Mouse (Mus musculus): ENCODE measurements at regions not wholly inside any gene's neighbourhood (a gene's known extent, or its start where the extent isn't known, plus 50 kb on each side); places are given as distances from the start of the nearest gene placed in this dataset.

DNA sequence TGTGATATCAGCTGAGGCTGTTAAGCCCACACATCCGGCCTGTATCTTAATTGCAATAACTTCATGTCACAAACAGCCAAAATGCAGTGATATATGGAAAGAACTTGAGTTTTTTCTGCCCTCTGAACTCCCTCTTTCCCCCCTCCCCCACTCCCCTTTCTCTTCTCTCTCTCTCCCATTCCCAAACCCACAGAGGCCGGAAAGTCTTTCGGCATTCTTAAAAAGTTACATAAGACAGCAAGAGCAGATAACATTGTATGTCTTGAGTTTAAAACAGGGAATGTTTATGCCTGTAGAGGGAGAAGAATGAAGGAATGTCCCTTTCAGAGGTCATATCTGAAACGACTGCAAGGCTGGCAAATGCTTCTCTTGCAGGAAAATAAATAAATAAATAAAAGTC, 154.3 kb upstream of the Phactr1 start:
- H3K4me3 ChIP-seq (ENCODE audit: insufficient read depth, low read depth, low read length): no peak overlapping the region
- no peaks in the 10 kb centered on the region for H3K79me2 ChIP-seq (ENCODE audit: control insufficient read depth, insufficient read depth, low read length)
- TF ChIP-seq POLR2A (IDR thresholded peaks at IDR 0.05; ENCODE audit: extremely low read depth, insufficient read depth, low read length) (no peak), CTCF (IDR thresholded peaks at IDR 0.05; ENCODE audit: low read depth, low read length) (no peak)
- H3K9ac ChIP-seq (ENCODE audit: low read depth, low read length): no peak overlapping the region
- H3K27ac ChIP-seq (replicated peaks; ENCODE audit: insufficient read depth, low read depth, low read length): no peak overlapping the region
- 35% methylated on average over 4 of the region's 4 CpGs for WGBS
- H3K36me3 ChIP-seq (ENCODE audit: control insufficient read depth, insufficient read depth, low read length): no peaks in the 10 kb centered on the region
- DNase-seq (ENCODE audit: extremely low read depth, low read depth, low spot score): peak; percentile 23
- no peaks in the 10 kb centered on the region for H3K27me3 ChIP-seq (ENCODE audit: control insufficient read depth, insufficient read depth, low read length)
- no peaks in the 10 kb centered on the region; the same call in 1 of the 2 replicates for H3K4me1 ChIP-seq (ENCODE audit: control insufficient read depth, insufficient read depth, low read length)

DNA sequence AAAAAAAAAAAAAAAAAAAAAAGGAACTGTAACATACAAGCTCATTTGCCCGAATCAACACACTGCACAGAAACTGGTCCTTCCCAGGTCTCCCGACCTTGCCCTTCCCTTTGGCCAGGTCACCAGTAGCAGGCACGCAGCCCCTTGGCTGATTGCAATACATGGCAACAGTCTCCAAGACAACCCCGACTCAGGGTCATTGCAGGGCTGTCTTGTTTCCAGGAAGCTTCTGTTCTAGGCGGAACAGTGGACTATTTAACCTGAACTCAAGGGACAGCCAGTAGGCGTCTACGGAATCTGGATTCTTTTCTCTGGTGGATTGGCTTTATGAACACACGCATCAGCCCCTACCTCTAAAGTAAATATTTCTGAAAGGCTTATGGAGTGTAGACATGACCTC, 153.5 kb upstream of the Phactr1 start:
- Histone ChIP-seq H3K36me3 (ENCODE audit: control insufficient read depth, insufficient read depth, low read length) (no peaks in the 10 kb centered on the region), H3K4me3 (ENCODE audit: insufficient read depth, low read depth, low read length) (no peak overlapping the region), H3K9ac (ENCODE audit: low read depth, low read length) (no peak overlapping the region), H3K27ac (replicated peaks; ENCODE audit: insufficient read depth, low read depth, low read length) (no peak overlapping the region), H3K4me1 (ENCODE audit: control insufficient read depth, insufficient read depth, low read length) (no peaks in the 10 kb centered on the region; the same call in 1 of the 2 replicates), H3K79me2 (ENCODE audit: control insufficient read depth, insufficient read depth, low read length) (no peaks in the 10 kb centered on the region), H3K27me3 (ENCODE audit: control insufficient read depth, insufficient read depth, low read length) (no peaks in the 10 kb centered on the region)
- peak; percentile 40 for DNase-seq (ENCODE audit: extremely low read depth, low read depth, low spot score)
- TF ChIP-seq CTCF (IDR thresholded peaks at IDR 0.05; ENCODE audit: low read depth, low read length) (no peak), POLR2A (IDR thresholded peaks at IDR 0.05; ENCODE audit: extremely low read depth, insufficient read depth, low read length) (no peak)
- WGBS: 18% methylated on average over 8 of the region's 8 CpGs

DNA sequence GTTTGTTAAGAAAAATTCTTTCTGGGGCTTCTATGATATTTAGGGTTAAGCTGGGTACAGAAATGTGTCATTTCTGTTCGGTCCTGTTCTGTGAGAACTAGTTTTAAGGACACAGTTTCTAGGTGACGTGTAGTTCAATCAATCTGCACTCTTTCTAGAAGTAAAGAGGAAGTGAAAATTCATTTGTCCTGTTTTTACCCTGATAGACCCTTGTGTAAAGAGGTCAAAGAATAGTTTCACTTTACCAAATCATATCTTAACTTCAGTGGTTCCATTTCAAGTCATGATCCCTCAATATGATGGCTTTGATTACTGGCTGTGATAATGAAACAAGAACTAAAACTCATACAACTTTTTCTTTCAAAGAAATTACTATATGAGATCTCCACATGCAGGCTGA, 152.3 kb upstream of the Phactr1 start:
- Histone ChIP-seq H3K79me2 (ENCODE audit: control insufficient read depth, insufficient read depth, low read length) (no peaks in the 10 kb centered on the region), H3K4me1 (ENCODE audit: control insufficient read depth, insufficient read depth, low read length) (no peaks in the 10 kb centered on the region; the same call in 1 of the 2 replicates), H3K9ac (ENCODE audit: low read depth, low read length) (no peak overlapping the region), H3K36me3 (ENCODE audit: control insufficient read depth, insufficient read depth, low read length) (no peaks in the 10 kb centered on the region), H3K27ac (replicated peaks; ENCODE audit: insufficient read depth, low read depth, low read length) (no peak overlapping the region), H3K27me3 (ENCODE audit: control insufficient read depth, insufficient read depth, low read length) (no peaks in the 10 kb centered on the region), H3K4me3 (ENCODE audit: insufficient read depth, low read depth, low read length) (no peak overlapping the region)
- 76% methylated on average over 2 of the region's 2 CpGs for WGBS
- peak; percentile 44 for DNase-seq (ENCODE audit: extremely low read depth, low read depth, low spot score)
- TF ChIP-seq CTCF (IDR thresholded peaks at IDR 0.05; ENCODE audit: low read depth, low read length) (no peak), POLR2A (IDR thresholded peaks at IDR 0.05; ENCODE audit: extremely low read depth, insufficient read depth, low read length) (no peak)

DNA sequence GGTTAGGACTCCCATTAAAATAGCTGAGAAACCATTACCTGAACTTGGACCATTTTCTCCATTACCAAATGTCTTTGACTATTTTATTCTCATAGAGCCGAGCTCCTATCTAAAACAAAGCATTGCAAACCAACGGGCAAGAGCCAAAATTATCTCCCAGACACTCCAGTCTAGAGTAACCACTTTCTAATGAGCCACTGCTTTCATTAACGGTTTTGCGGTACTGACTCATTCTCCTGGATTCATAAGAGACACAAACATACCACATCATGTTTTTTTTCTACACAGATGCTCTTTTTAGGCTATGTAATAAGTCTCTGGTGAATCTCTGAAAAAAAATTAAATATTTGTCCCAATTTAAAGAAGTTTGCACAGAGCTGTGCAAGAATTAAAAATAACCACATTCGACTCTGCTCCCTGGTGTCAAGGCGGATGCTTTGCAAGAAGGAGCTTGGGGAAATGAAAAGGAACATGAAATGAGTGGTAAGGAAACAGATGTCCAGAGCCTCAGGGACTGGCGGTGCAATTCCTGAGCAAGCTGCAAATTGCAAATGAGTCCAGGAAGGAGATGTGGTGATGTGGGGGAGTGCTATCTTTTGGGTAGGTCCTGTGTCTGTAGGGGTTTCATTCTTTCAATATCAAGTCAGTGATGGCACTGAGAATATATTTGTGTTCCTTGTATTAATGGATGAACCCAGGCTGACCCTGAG, 143.8 kb upstream of the Phactr1 start:
- 71% methylated on average over 7 of the region's 7 CpGs for WGBS
- no peak overlapping the region for H3K9ac ChIP-seq (ENCODE audit: low read depth, low read length)
- H3K36me3 ChIP-seq (ENCODE audit: control insufficient read depth, insufficient read depth, low read length): no peaks in the 10 kb centered on the region
- H3K79me2 ChIP-seq (ENCODE audit: control insufficient read depth, insufficient read depth, low read length): no peaks in the 10 kb centered on the region
- no peaks in the 10 kb centered on the region for H3K27me3 ChIP-seq (ENCODE audit: control insufficient read depth, insufficient read depth, low read length)
- H3K4me1 ChIP-seq (ENCODE audit: control insufficient read depth, insufficient read depth, low read length): no peaks in the 10 kb centered on the region
- TF ChIP-seq CTCF (IDR thresholded peaks at IDR 0.05; ENCODE audit: low read depth, low read length) (no peak), POLR2A (IDR thresholded peaks at IDR 0.05; ENCODE audit: extremely low read depth, insufficient read depth, low read length) (no peak)
- no peak for DNase-seq (ENCODE audit: extremely low read depth, low read depth, low spot score)
- no peak overlapping the region for H3K4me3 ChIP-seq (ENCODE audit: insufficient read depth, low read depth, low read length)
- no peak overlapping the region for H3K27ac ChIP-seq (replicated peaks; ENCODE audit: insufficient read depth, low read depth, low read length)

DNA sequence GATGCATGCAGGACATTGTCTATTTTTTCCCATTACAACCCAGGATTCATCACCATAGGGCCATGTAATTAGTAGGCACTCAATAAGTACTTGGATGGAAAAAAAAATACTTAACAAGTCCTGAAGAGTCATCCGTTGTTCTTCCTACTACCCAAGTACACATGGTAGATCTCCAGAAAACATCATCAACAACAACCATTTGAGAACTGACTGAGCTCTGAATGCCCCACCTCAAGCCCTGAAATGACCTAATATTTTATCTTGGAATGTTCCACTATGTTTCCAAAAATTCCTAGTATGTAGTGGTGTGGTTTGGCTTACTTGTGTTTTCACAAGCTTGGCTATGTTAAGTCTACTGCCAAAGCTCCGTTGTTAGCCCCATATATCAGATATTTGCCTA, 142.4 kb upstream of the Phactr1 start:
- DNase-seq (ENCODE audit: extremely low read depth, low read depth, low spot score): no peak
- no peak overlapping the region for H3K27ac ChIP-seq (replicated peaks; ENCODE audit: insufficient read depth, low read depth, low read length)
- H3K36me3 ChIP-seq (ENCODE audit: control insufficient read depth, insufficient read depth, low read length): no peaks in the 10 kb centered on the region
- no peak overlapping the region for H3K4me3 ChIP-seq (ENCODE audit: insufficient read depth, low read depth, low read length)
- no peaks in the 10 kb centered on the region for H3K79me2 ChIP-seq (ENCODE audit: control insufficient read depth, insufficient read depth, low read length)
- H3K4me1 ChIP-seq (ENCODE audit: control insufficient read depth, insufficient read depth, low read length): no peaks in the 10 kb centered on the region
- H3K27me3 ChIP-seq (ENCODE audit: control insufficient read depth, insufficient read depth, low read length): no peaks in the 10 kb centered on the region
- 78% methylated on average over 2 of the region's 2 CpGs for WGBS
- no peak overlapping the region for H3K9ac ChIP-seq (ENCODE audit: low read depth, low read length)
- TF ChIP-seq POLR2A (IDR thresholded peaks at IDR 0.05; ENCODE audit: extremely low read depth, insufficient read depth, low read length) (no peak), CTCF (IDR thresholded peaks at IDR 0.05; ENCODE audit: low read depth, low read length) (no peak)

DNA sequence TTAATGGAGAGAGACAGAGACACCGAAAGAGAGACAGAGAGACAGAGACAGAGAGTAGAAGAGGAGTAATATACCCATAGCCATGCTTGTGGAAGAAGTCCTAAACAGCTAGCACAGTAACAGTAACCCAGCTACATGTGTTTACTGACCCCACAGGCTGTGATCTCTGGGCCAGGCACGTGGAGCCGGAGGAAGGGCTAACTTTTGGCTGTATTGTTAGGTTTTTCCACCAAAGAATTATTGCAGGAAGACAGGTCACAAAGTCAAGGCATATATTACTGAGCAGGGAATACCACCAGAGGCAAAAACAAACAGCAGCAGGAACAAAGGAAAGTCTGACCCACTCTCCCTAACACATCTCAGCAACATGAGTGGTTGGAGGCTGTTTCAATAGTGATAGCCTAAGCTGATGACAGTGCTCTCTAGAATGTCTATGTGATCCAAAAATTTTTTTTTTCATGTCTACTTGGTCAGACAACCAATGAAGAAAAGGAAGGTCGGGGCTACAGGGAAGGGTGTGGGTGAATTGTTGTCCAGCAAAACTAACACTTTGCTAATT, 135.8 kb upstream of the Phactr1 start:
- no peaks in the 10 kb centered on the region for H3K36me3 ChIP-seq (ENCODE audit: control insufficient read depth, insufficient read depth, low read length)
- DNase-seq (ENCODE audit: extremely low read depth, low read depth, low spot score): no peak
- no peak overlapping the region for H3K27ac ChIP-seq (replicated peaks; ENCODE audit: insufficient read depth, low read depth, low read length)
- no peak overlapping the region for H3K9ac ChIP-seq (ENCODE audit: low read depth, low read length)
- no peak overlapping the region for H3K4me3 ChIP-seq (ENCODE audit: insufficient read depth, low read depth, low read length)
- TF ChIP-seq POLR2A (IDR thresholded peaks at IDR 0.05; ENCODE audit: extremely low read depth, insufficient read depth, low read length) (no peak), CTCF (IDR thresholded peaks at IDR 0.05; ENCODE audit: low read depth, low read length) (no peak)
- H3K79me2 ChIP-seq (ENCODE audit: control insufficient read depth, insufficient read depth, low read length): no peaks in the 10 kb centered on the region
- H3K4me1 ChIP-seq (ENCODE audit: control insufficient read depth, insufficient read depth, low read length): no peaks in the 10 kb centered on the region
- H3K27me3 ChIP-seq (ENCODE audit: control insufficient read depth, insufficient read depth, low read length): no peaks in the 10 kb centered on the region
- WGBS: 74% methylated on average over 4 of the region's 4 CpGs
